Mouse (Mus musculus) kidney, postnatal 0 days (tissue): ENCODE measurements around the gene Slc13a4. TPM values are rescaled to one million over a fixed set of nuclear protein-coding genes. Genes with fewer than 3 reads are reported as not detected.
A peak's percentile ranks its signal among the peaks of the same experiment; 100 is the strongest.

Experiments used
- ATAC-seq: fragments of 200-750 bp; cut with Nextera tagmentation; replicated peaks from 2 replicates; pipeline ENCODE4 v1.8.0; 2017; ENCODE audit warnings: low read depth, moderate number of reproducible peaks, moderate TSS enrichment, moderate library complexity; ENCODE audit not compliant: low FRiP score
- DNase-seq: peaks from one replicate; pipeline ENCODE4 v3.0.0-alpha.2; 2016; ENCODE audit warnings: low spot score
- H3K27ac ChIP-seq: fragments of 300-500 bp; sonication (generic); 2 replicates; pipeline ENCODE4 v1.5.1; 2014; ENCODE audit warnings: mild to moderate bottlenecking
- H3K27me3 ChIP-seq: fragments of 300-500 bp; sonication (generic); 2 replicates; pipeline ENCODE4 v1.6.1; 2014; ENCODE audit warnings: low read length, mixed read lengths; ENCODE audit not compliant: insufficient read depth
- H3K36me3 ChIP-seq: fragments of 300-500 bp; sonication (generic); 2 replicates; pipeline ENCODE4 v1.6.1; 2014; ENCODE audit warnings: low read length, mixed read lengths; ENCODE audit not compliant: insufficient read depth
- H3K4me1 ChIP-seq: fragments of 300-500 bp; sonication (generic); replicated peaks from 2 replicates; pipeline ENCODE4 v1.6.1; 2014; ENCODE audit warnings: antibody characterized with exemption, low read length, mixed read lengths; ENCODE audit not compliant: insufficient read depth
- H3K4me2 ChIP-seq: fragments of 300-500 bp; sonication (generic); 2 replicates; pipeline ENCODE4 v1.6.1; 2014; ENCODE audit warnings: mild to moderate bottlenecking, low read length, moderate library complexity, mixed read lengths
- H3K4me3 ChIP-seq: fragments of 300-500 bp; sonication (generic); replicated peaks from 2 replicates; pipeline ENCODE4 v1.5.1; 2014; ENCODE audit warnings: low read depth, low read length
- H3K9ac ChIP-seq: fragments of 300-500 bp; sonication (generic); 2 replicates; pipeline ENCODE4 v1.6.1; 2014; ENCODE audit warnings: low read depth, low read length
- H3K9me3 ChIP-seq: fragments of 300-500 bp; sonication (generic); replicated peaks from 2 replicates; pipeline ENCODE4 v1.6.1; 2016; ENCODE audit warnings: low read length, inconsistent platforms, mixed read lengths
- CTCF ChIP-seq: IDR thresholded peaks from 2 replicates; pipeline ENCODE4 v1.5.1; 2016; ENCODE audit warnings: antibody characterized with exemption, low read depth, mild to moderate bottlenecking, moderate library complexity
- WGBS: fragments of 180-500 bp; shearing (Covaris S2); extraction: QIAGEN DNeasy Blood & Tissue Kit; methylation state at CpG from one replicate; pipeline ENCODE4 v1.1.7; 2014; 5-methylcytosine and 5-hydroxymethylcytosine counted together
- polyA plus RNA-seq: library from polyadenylated mRNA; unstranded; fragments of >200 nt; fragmentation: Nextera tagmentation; extraction: Ambion mirVana; gene quantifications from 2 replicates; pipeline ENCODE4 v1.2.1, GENCODE M21; 2015

Gene Slc13a4
- polyA plus RNA-seq, 1 experiment from 2014 or later, result 0.30 TPM

DNA sequence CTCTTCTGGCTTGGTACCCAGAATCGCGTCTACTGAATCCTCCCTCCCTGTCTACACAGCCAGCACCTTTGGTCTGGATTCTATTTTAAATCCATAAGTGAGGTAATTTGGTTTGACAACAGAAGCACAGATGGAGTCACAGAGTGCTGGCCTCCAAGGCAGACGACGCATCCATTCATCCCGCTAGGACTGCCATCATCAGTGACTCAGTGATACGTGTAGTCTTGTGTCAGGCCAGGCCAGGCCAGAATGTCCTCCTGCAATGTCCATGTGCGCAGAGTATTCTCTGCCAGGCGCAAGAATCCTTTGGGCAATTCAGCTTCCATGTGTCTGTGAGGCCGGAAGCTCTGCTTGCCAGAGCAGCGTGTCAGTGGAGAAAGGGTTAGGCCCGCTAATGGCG is 22.0 kb upstream of the Slc13a4 start:
- H3K27me3 ChIP-seq, result no peaks in the 10 kb centered on the region

GRCm38 (mm10) chr6:35326111-35326515 is 18.2 kb upstream of the Slc13a4 start, which contains the start of gene Fam180a:
Gene Fam180a, minus strand, starts transcription at chr6:35326141.
- DNase-seq (peak; percentile 67), ATAC-seq (no peak)
- Histone ChIP-seq H3K36me3 (no peaks in the 10 kb centered on the region), H3K4me1 (no peaks in the 10 kb centered on the region), H3K4me3 (no peak within 1 kb of the TSS), H3K27ac (no peak within 1 kb of the TSS; the same call in 1 of the 2 replicates), H3K9me3 (no peaks in the 10 kb centered on the region), H3K27me3 (no peaks in the 10 kb centered on the region), H3K4me2 (no peak within 1 kb of the TSS), H3K9ac (no peak within 1 kb of the TSS)
- TF ChIP-seq CTCF, result no peak
- 58% methylated on average over 9 of the region's 9 CpGs for WGBS

More for the DNA sequence above, 22.0 kb upstream of the Slc13a4 start:
- no peak overlapping the region for H3K4me2 ChIP-seq
- no peak for TF ChIP-seq CTCF
- 96% methylated on average over 12 of the region's 12 CpGs for WGBS
- no peaks in the 10 kb centered on the region for H3K36me3 ChIP-seq
- no peaks in the 10 kb centered on the region for H3K9me3 ChIP-seq
- DNase-seq (no peak), ATAC-seq (no peak)
- no peak overlapping the region for H3K27ac ChIP-seq
- H3K4me1 ChIP-seq, result no peaks in the 10 kb centered on the region
- no peak overlapping the region for H3K4me3 ChIP-seq
- no peak overlapping the region for H3K9ac ChIP-seq

DNA sequence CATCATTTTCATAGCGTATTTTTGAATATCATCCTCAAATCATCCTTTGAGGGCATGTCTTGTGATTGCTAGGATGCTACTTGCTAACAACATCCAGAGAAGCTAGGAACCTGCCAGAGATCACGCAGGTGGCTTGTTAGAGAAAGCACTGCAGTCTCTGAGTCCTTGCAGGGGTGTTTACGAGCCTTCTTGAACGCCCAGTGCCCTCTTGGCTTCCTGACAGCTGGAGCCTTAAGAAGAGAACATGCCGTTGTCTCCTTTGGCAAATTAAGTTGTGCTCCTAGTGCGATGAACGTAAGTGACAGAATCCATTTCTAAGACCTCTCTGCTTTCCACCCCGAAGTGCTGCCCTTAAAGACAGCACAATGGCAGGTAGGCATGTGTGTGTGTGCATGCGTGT is 16.4 kb upstream of the Slc13a4 start:
- TF ChIP-seq CTCF, result no peak
- Histone ChIP-seq H3K9ac (no peak overlapping the region), H3K27me3 (no peaks in the 10 kb centered on the region), H3K4me2 (no peak overlapping the region), H3K36me3 (no peaks in the 10 kb centered on the region), H3K4me3 (no peak overlapping the region), H3K9me3 (no peaks in the 10 kb centered on the region), H3K27ac (no peak overlapping the region), H3K4me1 (no peaks in the 10 kb centered on the region)
- DNase-seq, result no peak
- ATAC-seq, result no peak
- WGBS, result 67% methylated on average over 9 of the region's 9 CpGs

- Histone ChIP-seq H3K4me3 (no peak overlapping the region), H3K4me2 (no peak overlapping the region), H3K4me1 (no peaks in the 10 kb centered on the region), H3K36me3 (no peaks in the 10 kb centered on the region), H3K27ac (no peak overlapping the region), H3K27me3 (no peaks in the 10 kb centered on the region), H3K9me3 (no peaks in the 10 kb centered on the region), H3K9ac (no peak overlapping the region)
- ATAC-seq (no peak), DNase-seq (no peak)
- TF ChIP-seq CTCF, result no peak
- 88% methylated on average over 1 of the region's 1 CpGs for WGBS
Observed at GRCm38 (mm10) chr6:35323046-35323445, 15.1 kb upstream of the Slc13a4 start.

DNA sequence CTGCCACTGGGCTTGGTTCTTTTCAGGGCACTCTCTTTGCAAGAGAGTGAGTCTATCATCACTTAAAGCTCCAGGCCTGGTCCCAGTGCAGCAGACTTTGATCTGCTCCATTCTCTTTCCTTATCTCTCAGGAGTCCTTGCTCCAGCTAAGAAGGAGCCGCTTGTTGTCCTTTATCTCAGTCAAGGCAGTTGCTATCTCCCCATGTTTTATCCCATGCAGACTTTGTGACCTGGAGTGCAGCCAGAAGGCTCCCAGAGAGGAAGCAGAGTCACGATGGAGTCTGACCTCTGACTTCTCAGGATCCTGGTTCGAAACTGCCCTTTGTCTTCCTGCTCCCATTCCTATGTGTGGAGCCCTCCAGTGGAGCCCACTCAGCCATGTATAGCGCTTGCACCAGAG is 13.2 kb upstream of the Slc13a4 start:
- Histone ChIP-seq H3K9me3 (no peaks in the 10 kb centered on the region), H3K27ac (no peak overlapping the region), H3K4me2 (no peak overlapping the region), H3K27me3 (no peaks in the 10 kb centered on the region), H3K9ac (no peak overlapping the region), H3K4me1 (no peaks in the 10 kb centered on the region), H3K4me3 (no peak overlapping the region), H3K36me3 (no peaks in the 10 kb centered on the region)
- WGBS, result 64% methylated on average over 4 of the region's 4 CpGs
- TF ChIP-seq CTCF, result no peak
- no peak for ATAC-seq
- no peak for DNase-seq

DNA sequence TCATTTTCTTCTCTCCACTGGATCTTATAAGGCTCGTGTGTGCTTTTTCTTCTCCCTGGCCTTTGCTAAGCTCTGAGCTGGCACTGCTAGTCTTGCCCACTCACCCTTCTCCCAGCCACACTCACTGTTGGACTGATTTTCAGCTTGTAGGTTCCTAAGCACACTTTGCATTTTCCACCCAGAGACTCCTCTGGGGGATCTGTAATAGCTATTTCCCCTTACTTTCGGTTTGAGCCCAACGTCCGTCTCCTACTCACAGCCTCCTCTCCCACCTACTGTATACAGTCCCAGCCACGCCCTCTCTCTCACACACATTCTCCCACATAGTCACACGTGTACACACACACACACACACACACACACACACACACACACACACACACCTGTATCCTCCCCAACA is 11.9 kb upstream of the Slc13a4 start:
- Histone ChIP-seq H3K27me3 (no peaks in the 10 kb centered on the region), H3K27ac (no peak overlapping the region), H3K4me3 (no peak overlapping the region), H3K9ac (no peak overlapping the region), H3K4me2 (no peak overlapping the region), H3K4me1 (no peaks in the 10 kb centered on the region), H3K36me3 (no peaks in the 10 kb centered on the region), H3K9me3 (no peaks in the 10 kb centered on the region)
- ATAC-seq (no peak), DNase-seq (no peak)
- 75% methylated on average over 6 of the region's 6 CpGs for WGBS
- TF ChIP-seq CTCF, result no peak

GRCm38 (mm10) chr6:35313520-35313919 is 5.6 kb upstream of the Slc13a4 start:
- WGBS, result 90% methylated on average over 8 of the region's 8 CpGs
- H3K27me3 ChIP-seq, result no peaks in the 10 kb centered on the region
- TF ChIP-seq CTCF, result no peak
- ATAC-seq (no peak), DNase-seq (no peak)
- no peaks in the 10 kb centered on the region for H3K9me3 ChIP-seq
- no peak overlapping the region for H3K4me2 ChIP-seq
- no peaks in the 10 kb centered on the region for H3K4me1 ChIP-seq
- no peak overlapping the region for H3K9ac ChIP-seq
- H3K4me3 ChIP-seq, result no peak overlapping the region
- no peaks in the 10 kb centered on the region for H3K36me3 ChIP-seq
- no peak overlapping the region for H3K27ac ChIP-seq
